Mouse (Mus musculus) testis, adult 2 months (tissue): ENCODE data around the gene Ext2. TPM values are rescaled to one million over a fixed set of nuclear protein-coding genes. Genes with fewer than 3 reads are reported as not detected.

Source experiments
- H3K27ac ChIP-seq: fragments of 200-500 bp; 2 replicates; pipeline ENCODE4 v1.5.1; 2012; ENCODE audit warnings: low read depth, low read length; ENCODE audit not compliant: control insufficient read depth, insufficient read depth
- H3K27me3 ChIP-seq: fragments of 200-500 bp; 2 replicates; pipeline ENCODE4 v1.6.1; 2012; ENCODE audit warnings: mild to moderate bottlenecking, low read length, moderate library complexity; ENCODE audit not compliant: control insufficient read depth, insufficient read depth
- H3K36me3 ChIP-seq: fragments of 200-500 bp; 2 replicates; pipeline ENCODE4 v1.6.1; 2012; ENCODE audit warnings: mild to moderate bottlenecking, low read length; ENCODE audit not compliant: control insufficient read depth, insufficient read depth
- H3K4me1 ChIP-seq: fragments of 200-500 bp; 2 replicates; pipeline ENCODE4 v1.6.1; 2012; ENCODE audit warnings: low read length; ENCODE audit not compliant: control insufficient read depth, insufficient read depth
- H3K4me3 ChIP-seq: fragments of 200-500 bp; 2 replicates; pipeline ENCODE4 v1.5.1; 2012; ENCODE audit warnings: low read depth, mild to moderate bottlenecking, low read length, moderate library complexity, mixed read lengths; ENCODE audit not compliant: control insufficient read depth
- CTCF ChIP-seq: fragments of 200-500 bp; IDR thresholded peaks from 2 replicates; pipeline ENCODE4 v1.5.1; 2012; ENCODE audit warnings: low read depth, mild to moderate bottlenecking, inconsistent platforms, low read length, moderate library complexity; ENCODE audit not compliant: control insufficient read depth, insufficient read depth, insufficient replicate concordance
- POLR2A ChIP-seq: fragments of 200-500 bp; IDR thresholded peaks from 2 replicates; pipeline ENCODE4 v1.6.1; 2012; ENCODE audit warnings: low read depth, mild to moderate bottlenecking, inconsistent platforms, low read length, moderate library complexity; ENCODE audit not compliant: control insufficient read depth
- polyA plus RNA-seq: library from polyadenylated mRNA; depleted of rRNA; stranded (reverse); fragments of >200 nt; gene quantifications from 2 replicates; pipeline ENCODE4 v1.2.3, GENCODE M21; 2012

Ext2 gene
- polyA plus RNA-seq, 1 experiment, result 17.6 TPM

DNA sequence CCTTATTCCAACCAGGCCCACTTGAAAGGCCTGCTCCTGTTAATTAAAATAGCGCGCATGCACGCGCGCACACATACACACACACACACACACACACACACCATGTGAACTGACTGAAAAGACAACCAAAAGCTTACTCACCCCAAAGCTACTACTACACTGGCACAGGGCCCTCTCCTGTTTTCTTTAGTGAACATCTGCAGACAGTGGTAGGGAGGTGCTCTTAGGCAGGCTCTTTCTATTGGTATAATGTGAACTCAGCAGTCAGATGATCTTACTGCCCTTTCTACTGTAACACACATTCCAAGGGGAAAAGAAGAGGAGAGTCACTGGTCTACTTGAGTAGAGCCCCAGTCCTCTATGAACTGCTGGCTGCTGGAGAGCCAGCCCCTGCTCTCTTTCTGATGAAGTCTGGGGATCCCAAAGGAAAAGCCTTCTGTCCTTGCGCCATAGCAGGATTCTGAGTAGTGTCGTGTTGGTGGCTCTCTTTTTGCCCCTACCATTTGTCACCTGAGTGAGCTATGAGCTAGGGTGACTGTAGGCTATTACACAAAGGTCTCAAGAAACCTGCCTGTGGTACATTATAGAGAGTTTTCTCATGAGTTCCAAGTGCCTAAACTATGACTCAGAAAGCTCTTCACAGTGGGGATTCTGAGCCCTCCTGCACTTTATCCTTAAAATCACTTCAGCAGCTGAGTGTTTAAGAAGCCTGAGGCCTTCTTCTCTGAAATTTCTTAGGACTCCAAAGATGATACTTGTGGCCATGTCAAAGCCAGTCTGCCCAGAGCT lies 45.9 kb downstream of the Ext2 start:
- Histone ChIP-seq H3K36me3 (no peaks in the 10 kb centered on the region), H3K4me1 (no peaks in the 10 kb centered on the region; the same call in 1 of the 2 replicates), H3K27me3 (no peaks in the 10 kb centered on the region), H3K27ac (no peak overlapping the region), H3K4me3 (no peak overlapping the region)
- TF ChIP-seq CTCF (no peak), POLR2A (no peak)

- H3K27ac ChIP-seq, result no peak overlapping the region
- no peaks in the 10 kb centered on the region for H3K36me3 ChIP-seq
- no peak overlapping the region for H3K4me3 ChIP-seq
- H3K27me3 ChIP-seq, result no peaks in the 10 kb centered on the region
- no peak for TF ChIP-seq POLR2A
- no peak for TF ChIP-seq CTCF
- H3K4me1 ChIP-seq, result no peaks in the 10 kb centered on the region; the same call in 1 of the 2 replicates
These were observed 46.9 kb downstream of the Ext2 start for GRCm38 (mm10) chr2:93775431-93775830.

GRCm38 (mm10) chr2:93774946-93775345 lies 47.4 kb downstream of the Ext2 start:
- H3K27me3 ChIP-seq, result no peaks in the 10 kb centered on the region
- H3K36me3 ChIP-seq, result no peaks in the 10 kb centered on the region

DNA sequence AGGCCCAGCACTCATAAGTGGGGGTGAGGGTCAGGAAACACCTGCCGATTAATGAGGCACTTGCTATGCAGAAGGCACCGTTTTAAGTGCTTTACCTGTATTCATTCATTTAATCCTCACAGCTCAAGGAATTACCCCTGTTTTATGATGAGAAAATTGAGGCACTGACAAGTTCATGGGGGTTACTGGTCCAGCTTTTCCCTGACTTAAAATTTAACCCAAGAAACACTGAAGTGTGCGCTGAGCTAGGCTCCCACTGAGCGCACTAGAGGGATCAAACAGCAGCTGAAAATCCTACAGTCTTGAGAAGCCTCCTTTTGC lies 49.6 kb downstream of the Ext2 start:
- Histone ChIP-seq H3K27ac (no peak overlapping the region), H3K27me3 (no peaks in the 10 kb centered on the region), H3K4me1 (no peaks in the 10 kb centered on the region), H3K36me3 (no peaks in the 10 kb centered on the region), H3K4me3 (no peak overlapping the region)
- TF ChIP-seq POLR2A, result no peak
- no peak for TF ChIP-seq CTCF

More at GRCm38 (mm10) chr2:93774946-93775345, 47.4 kb downstream of the Ext2 start:
- H3K4me3 ChIP-seq, result no peak overlapping the region
- no peak overlapping the region for H3K27ac ChIP-seq
- no peaks in the 10 kb centered on the region; the same call in 1 of the 2 replicates for H3K4me1 ChIP-seq
- TF ChIP-seq CTCF (no peak), POLR2A (no peak)

DNA sequence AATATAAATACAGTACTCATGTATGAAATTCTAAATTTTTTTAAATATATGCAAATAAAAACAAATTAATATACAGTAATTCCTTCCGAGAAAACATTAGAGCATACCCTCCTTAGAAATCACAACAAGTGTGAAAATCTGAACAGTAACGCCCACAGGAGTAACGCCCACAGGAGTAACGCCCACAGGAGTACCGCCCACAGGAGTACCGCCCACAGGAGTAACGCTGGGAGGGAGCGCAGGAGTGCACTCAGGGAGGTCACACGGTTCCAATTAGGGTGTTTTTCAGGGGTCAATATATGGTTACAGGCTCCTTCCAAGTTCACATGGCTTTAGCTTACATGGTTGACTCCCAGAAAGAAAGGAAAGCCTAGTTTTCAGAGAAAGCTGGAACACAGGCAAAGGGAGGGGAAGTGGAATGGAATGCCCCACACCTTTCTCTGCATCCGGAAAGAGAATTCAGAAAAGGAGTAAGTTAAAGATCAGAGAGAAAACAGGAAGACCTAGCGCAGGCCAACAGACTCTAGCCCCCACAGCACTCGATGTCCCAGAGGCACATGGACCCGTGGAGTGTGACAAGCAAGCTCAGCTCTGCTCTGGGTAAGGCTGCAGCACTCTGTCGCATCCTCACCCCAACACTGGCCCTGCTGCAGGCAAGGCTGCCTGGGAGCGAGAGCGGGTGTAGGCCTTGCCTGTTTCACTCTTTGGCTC lies 50.2 kb downstream of the Ext2 start:
- no peak overlapping the region for H3K4me3 ChIP-seq
- H3K4me1 ChIP-seq, result no peaks in the 10 kb centered on the region
- H3K36me3 ChIP-seq, result no peaks in the 10 kb centered on the region
- H3K27me3 ChIP-seq, result no peaks in the 10 kb centered on the region
- H3K27ac ChIP-seq, result no peak overlapping the region
- TF ChIP-seq CTCF, result no peak
- no peak for TF ChIP-seq POLR2A

DNA sequence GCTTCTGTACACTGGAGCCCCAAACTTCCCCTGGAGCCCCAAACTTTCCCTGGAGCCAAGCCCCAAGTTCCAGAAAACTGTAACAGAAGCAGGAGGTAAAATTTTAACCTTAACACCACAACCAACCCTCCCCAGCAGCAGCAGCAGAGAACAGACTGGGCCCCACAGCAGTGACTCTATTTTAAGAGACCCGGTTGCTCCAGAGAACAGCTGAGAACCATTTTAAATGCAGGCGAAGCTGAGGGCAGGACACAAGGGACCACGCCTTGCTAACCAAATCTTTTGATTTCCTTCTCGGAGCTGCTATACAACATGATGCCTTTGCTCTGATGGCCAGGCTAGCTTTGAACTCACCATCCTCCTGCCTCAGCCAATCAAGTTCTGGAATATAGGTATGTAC lies 51.5 kb downstream of the Ext2 start:
- H3K36me3 ChIP-seq, result no peaks in the 10 kb centered on the region
- no peak overlapping the region for H3K27ac ChIP-seq
- H3K27me3 ChIP-seq, result no peaks in the 10 kb centered on the region
- no peak overlapping the region for H3K4me3 ChIP-seq
- H3K4me1 ChIP-seq, result no peaks in the 10 kb centered on the region
- TF ChIP-seq POLR2A (no peak), CTCF (no peak)

DNA sequence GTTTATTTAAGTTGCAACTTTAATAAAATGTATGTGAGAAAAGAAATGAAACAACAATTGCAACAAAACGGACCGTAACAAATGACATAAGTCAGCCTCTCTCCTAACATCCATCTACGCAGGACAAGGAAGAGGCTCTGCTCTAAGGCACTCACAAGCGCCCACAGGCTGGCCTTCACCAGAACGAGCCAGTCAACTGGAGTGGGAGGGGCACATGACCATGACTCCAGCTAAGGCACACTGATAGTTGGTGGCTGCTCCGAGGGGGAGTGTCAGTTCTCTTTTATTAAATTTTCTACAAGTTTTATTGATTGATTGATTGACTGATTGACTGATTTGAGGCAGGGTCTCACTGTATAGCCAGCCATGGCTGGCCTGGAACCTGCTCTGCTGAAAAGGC lies 52.5 kb downstream of the Ext2 start:
- Histone ChIP-seq H3K27ac (no peak overlapping the region), H3K36me3 (no peaks in the 10 kb centered on the region), H3K27me3 (no peaks in the 10 kb centered on the region), H3K4me1 (no peaks in the 10 kb centered on the region), H3K4me3 (no peak overlapping the region)
- TF ChIP-seq CTCF, result no peak
- TF ChIP-seq POLR2A, result no peak
